Mouse (Mus musculus) olfactory bulb, adult 2 months (tissue): ENCODE measurements around the gene Ggt1.

ENCODE experiments used
- CTCF ChIP-seq: fragments of 200-500 bp; IDR thresholded peaks from 2 replicates; pipeline ENCODE4 v1.5.1; 2012; ENCODE audit warnings: low read depth, mild to moderate bottlenecking, low read length, moderate library complexity; ENCODE audit not compliant: insufficient read depth
- POLR2A ChIP-seq: fragments of 200-500 bp; IDR thresholded peaks from 2 replicates; pipeline ENCODE4 v1.6.1; 2012; ENCODE audit warnings: mild to moderate bottlenecking, low read depth, low read length, moderate library complexity; ENCODE audit not compliant: insufficient read depth

GRCm38 (mm10) chr10:75552106-75552505 is 9.3 kb upstream of the Ggt1 start:
- TF ChIP-seq POLR2A (no peak), CTCF (no peak)
